Mouse (Mus musculus) MEL (cell line): ENCODE measurements at regions not wholly inside any gene's neighbourhood (a gene's known extent, or its start where the extent isn't known, plus 50 kb on each side); places are given as distances from the start of the nearest gene placed in this dataset.

Experiments used
- CTCF ChIP-seq, 3 experiments: IDR thresholded peaks in 2 of 3; conservative IDR thresholded peaks in 1 of 3; 2 replicates each; pipeline ENCODE4 v1.5.1; 2011 to 2012; ENCODE audit warnings: low read length in 3 of 3, low read depth in 2 of 3, mild to moderate bottlenecking in 2 of 3, improper control_type of control experiment in 1 of 3, inconsistent platforms in 1 of 3, mixed read lengths in 1 of 3, moderate library complexity in 1 of 3; ENCODE audit not compliant: control insufficient read depth in 1 of 3, insufficient read depth in 1 of 3, poor library complexity in 1 of 3, severe bottlenecking in 1 of 3
- E2F4 ChIP-seq: IDR thresholded peaks from 2 replicates; pipeline ENCODE4 v1.6.1; 2011; ENCODE audit warnings: low read depth, low read length, improper control_type of control experiment, borderline replicate concordance
- EP300 ChIP-seq, 2 experiments: IDR thresholded peaks; 2 replicates each; pipeline ENCODE4 v1.6.1; 2011; ENCODE audit warnings: improper control_type of control experiment in 2 of 2, low read length in 2 of 2, low read depth in 1 of 2, mild to moderate bottlenecking in 1 of 2
- HCFC1 ChIP-seq: IDR thresholded peaks from 2 replicates; pipeline ENCODE4 v1.6.1; 2012; ENCODE audit warnings: low read depth, mild to moderate bottlenecking, inconsistent platforms, low read length, improper control_type of control experiment, moderate library complexity
- MAFK ChIP-seq: IDR thresholded peaks from 2 replicates; pipeline ENCODE4 v1.6.1; 2011; ENCODE audit warnings: low read depth, mild to moderate bottlenecking, low read length, improper control_type of control experiment, borderline replicate concordance
- POLR2A ChIP-seq, 2 experiments: IDR thresholded peaks; 2 replicates each; pipeline ENCODE4 v1.6.1; 2011 to 2012; ENCODE audit warnings: low read length in 2 of 2, mild to moderate bottlenecking in 2 of 2, control low read depth in 1 of 2, improper control_type of control experiment in 1 of 2, low read depth in 1 of 2, moderate library complexity in 1 of 2; ENCODE audit not compliant: control insufficient read depth in 1 of 2, insufficient read depth in 1 of 2, poor library complexity in 1 of 2
- SIN3A ChIP-seq: IDR thresholded peaks from 2 replicates; pipeline ENCODE4 v1.6.1; 2012; ENCODE audit warnings: low read length, improper control_type of control experiment, inconsistent platforms
- ZKSCAN1 ChIP-seq: IDR thresholded peaks from 2 replicates; pipeline ENCODE4 v1.6.1; 2012; ENCODE audit warnings: low read depth, mild to moderate bottlenecking, inconsistent platforms, low read length, improper control_type of control experiment, moderate library complexity

DNA sequence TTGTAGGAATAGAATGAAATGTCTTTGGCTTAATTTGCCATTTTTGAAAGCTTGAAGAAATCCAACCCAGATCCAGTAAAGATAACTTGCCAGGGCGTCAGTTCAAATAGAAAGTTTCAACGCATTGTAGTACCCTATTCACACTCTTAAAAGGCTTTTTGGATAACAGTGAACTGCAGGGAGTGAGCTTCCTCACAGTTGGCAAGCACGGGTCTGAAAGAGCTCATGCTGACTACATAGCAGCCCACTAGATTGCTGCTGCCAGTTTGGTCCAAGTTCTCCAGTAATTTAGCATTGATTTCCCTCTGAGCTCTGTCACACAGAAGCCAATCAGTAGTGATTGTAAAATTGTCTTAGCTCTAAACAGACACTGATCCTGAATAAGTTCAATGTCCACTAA, 237.3 kb upstream of the Cdh9 start:
- TF ChIP-seq MAFK (no peak), POLR2A (IDR thresholded peaks at IDR 0.05; ENCODE audit: control insufficient read depth in 1 of 2, insufficient read depth in 1 of 2, low read depth in 1 of 2, low read length in 2 of 2, poor library complexity in 1 of 2) (no peak), HCFC1 (no peak), E2F4 (no peak), CTCF (IDR thresholded peaks at IDR 0.05 in 2 of 3, conservative IDR thresholded peaks at IDR 0.05 in 1 of 3; ENCODE audit: control insufficient read depth in 1 of 3, insufficient read depth in 1 of 3, low read depth in 2 of 3, low read length in 3 of 3, poor library complexity in 1 of 3, severe bottlenecking in 1 of 3) (no peak), SIN3A (no peak), ZKSCAN1 (no peak), EP300 (IDR thresholded peaks at IDR 0.05; ENCODE audit: low read depth in 1 of 2, low read length in 2 of 2) (no peak)
